Mouse (Mus musculus) G1E (cell line): Measurements from ENCODE around the gene Pip5k1b.

Experiments used
- CTCF ChIP-seq: IDR thresholded peaks from 2 replicates; pipeline ENCODE4 v1.5.1; 2012; ENCODE audit warnings: low read depth, low read length, inconsistent platforms, mixed read lengths
- GATA1 ChIP-seq: IDR thresholded peaks from 2 replicates; pipeline ENCODE4 v1.6.1; 2012; ENCODE audit warnings: borderline replicate concordance, low read length, inconsistent platforms, mixed read lengths
- POLR2AphosphoS5 ChIP-seq: IDR thresholded peaks from 2 replicates; pipeline ENCODE4 v1.6.1; 2012; ENCODE audit warnings: low read depth, low read length, inconsistent platforms; ENCODE audit not compliant: insufficient replicate concordance
- TAL1 ChIP-seq: conservative IDR thresholded peaks from 2 replicates; pipeline ENCODE4 v1.6.1; 2012; ENCODE audit warnings: low read depth, low read length, inconsistent platforms, mixed read lengths

DNA sequence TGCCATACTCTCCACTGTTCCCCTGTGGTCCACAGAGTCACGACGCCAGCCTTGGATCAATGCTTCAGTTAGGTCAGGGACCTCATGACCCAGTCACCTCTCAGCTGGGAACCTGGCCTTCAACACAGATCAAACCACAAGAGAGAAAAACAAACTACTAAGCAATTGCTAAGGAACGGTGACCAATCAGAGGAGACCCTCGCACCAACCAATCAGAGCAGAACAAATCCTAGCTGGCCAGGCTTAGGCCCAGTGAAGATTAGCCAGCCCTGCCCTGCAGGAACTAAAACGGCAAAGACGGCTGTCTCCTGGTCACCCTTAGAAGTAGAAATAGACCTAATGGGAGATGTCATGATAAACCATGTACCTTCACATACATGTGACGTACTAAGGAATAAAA lies 284.3 kb downstream of the Pip5k1b start:
- TF ChIP-seq CTCF = no peak
- TF ChIP-seq TAL1 = no peak
- no peak for TF ChIP-seq GATA1
- TF ChIP-seq POLR2AphosphoS5 = no peak
